Mouse (Mus musculus) layer of hippocampus, postnatal 36 days (tissue): ENCODE results near the gene Il7r. TPM values are rescaled to one million over a fixed set of nuclear protein-coding genes. Genes with fewer than 3 reads are reported as not detected.
"Not testable (repeated sequence)": the region's sequence is repeated elsewhere in the genome, so short reads cannot be mapped to it uniquely, and the experiment has no call there.

Source experiments
- DNase-seq, 2 experiments: peaks; one replicate each; pipeline ENCODE4 v3.0.0; 2022
- total RNA-seq, 2 experiments: library from RNA; stranded (reverse); gene quantifications; 2 replicates each; pipeline ENCODE4 v1.2.3; 2021

Gene Il7r
- under 1 TPM; 0.47 to 0.51 TPM for total RNA-seq

GRCm38 (mm10) chr15:9530076-9530475 lies at the start of gene Il7r:
Gene Il7r, minus strand, starts transcription at chr15:9530176.
- no peak for DNase-seq

GRCm38 (mm10) chr15:9577303-9577702 lies 47.3 kb upstream of the Il7r start:
- DNase-seq = no peak

- no peak for DNase-seq
Observed at GRCm38 (mm10) chr15:9574796-9575195, 44.8 kb upstream of the Il7r start.

- DNase-seq = no peak
Observed at GRCm38 (mm10) chr15:9573361-9573760, 43.4 kb upstream of the Il7r start.

GRCm38 (mm10) chr15:9572664-9573063 lies 42.7 kb upstream of the Il7r start:
- no peak for DNase-seq

GRCm38 (mm10) chr15:9571896-9572295 lies 41.9 kb upstream of the Il7r start:
- no peak for DNase-seq

GRCm38 (mm10) chr15:9567316-9567715 lies 37.3 kb upstream of the Il7r start:
- DNase-seq = no peak

GRCm38 (mm10) chr15:9565396-9565795 lies 35.4 kb upstream of the Il7r start:
- peak in 1 of 2 experiments; percentile 20 for DNase-seq

- DNase-seq = no peak
Observed at GRCm38 (mm10) chr15:9564156-9564555, 34.2 kb upstream of the Il7r start.

GRCm38 (mm10) chr15:9557264-9557663 lies 27.3 kb upstream of the Il7r start:
- not testable (repeated sequence) for DNase-seq

GRCm38 (mm10) chr15:9548951-9549350 lies 19.0 kb upstream of the Il7r start:
- DNase-seq = no peak

- DNase-seq = no peak
Observed at GRCm38 (mm10) chr15:9535200-9535599, 5.2 kb upstream of the Il7r start.

- no peak for DNase-seq
Observed at GRCm38 (mm10) chr15:9533356-9533902, 3.5 kb upstream of the Il7r start.

GRCm38 (mm10) chr15:9529646-9530045 lies 330 bp downstream of the Il7r start:
- DNase-seq = no peak

- DNase-seq = no peak
Observed at GRCm38 (mm10) chr15:9528186-9528935, 1.6 kb downstream of the Il7r start.

- DNase-seq = no peak
Observed at GRCm38 (mm10) chr15:9526412-9526811, 3.6 kb downstream of the Il7r start.

GRCm38 (mm10) chr15:9524907-9525306 lies 5.1 kb downstream of the Il7r start:
- no peak for DNase-seq

GRCm38 (mm10) chr15:9523956-9524355 lies 6.0 kb downstream of the Il7r start:
- DNase-seq = no peak

- no peak for DNase-seq
Observed at GRCm38 (mm10) chr15:9523059-9523458, 6.9 kb downstream of the Il7r start.

- DNase-seq = no peak
Observed at GRCm38 (mm10) chr15:9492077-9492476, 37.9 kb downstream of the Il7r start.

- DNase-seq = no peak
Observed at GRCm38 (mm10) chr15:9489417-9490118, 40.4 kb downstream of the Il7r start.

GRCm38 (mm10) chr15:9473188-9473587 lies 56.8 kb downstream of the Il7r start:
- no peak for DNase-seq

GRCm38 (mm10) chr15:9472618-9473017 lies 57.4 kb downstream of the Il7r start:
- DNase-seq = no peak

GRCm38 (mm10) chr15:9472167-9472566 lies 57.8 kb downstream of the Il7r start:
- no peak for DNase-seq
